Mouse (Mus musculus): ENCODE results near the gene Palmd.

DNA sequence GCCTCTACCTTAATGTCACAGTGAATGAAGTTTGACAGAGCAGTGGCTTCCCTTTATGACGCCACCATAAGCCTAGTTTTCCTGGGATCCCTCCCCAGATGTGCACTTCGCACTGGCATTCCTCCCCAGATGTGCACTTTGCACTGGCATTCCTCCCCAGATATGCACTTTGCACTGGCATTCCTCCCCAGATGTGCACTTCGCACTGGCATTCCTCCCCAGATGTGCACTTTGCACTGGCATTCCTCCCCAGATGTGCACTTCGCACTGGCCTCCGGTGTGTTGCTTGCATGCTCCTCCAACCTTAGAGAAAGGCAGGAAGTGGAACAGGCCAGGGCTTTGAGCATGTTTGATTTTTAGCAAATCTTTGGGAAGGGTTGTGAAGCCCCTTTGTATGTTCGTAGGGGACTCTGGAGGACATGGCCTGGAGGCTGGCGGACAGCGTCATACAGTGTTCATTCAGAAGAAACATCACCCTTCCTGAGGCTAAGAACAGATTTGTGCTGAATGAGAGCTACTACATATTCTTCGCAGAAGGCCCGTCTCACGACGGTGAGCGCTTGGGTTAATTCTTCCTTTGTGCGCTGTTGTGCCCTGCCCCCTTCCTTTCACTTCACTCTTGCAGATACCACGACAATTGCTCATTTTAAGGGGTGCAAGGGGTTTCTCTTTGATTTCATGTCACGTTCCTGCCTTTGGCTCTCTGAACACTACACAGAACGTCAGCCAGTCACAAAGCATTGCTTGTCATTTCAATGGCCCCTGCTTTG, 77.2 kb downstream of the Palmd start:
- no peak for TF ChIP-seq CTCF (IDR thresholded peaks at IDR 0.05)
- no peak for TF ChIP-seq POLR2A (IDR thresholded peaks at IDR 0.05; ENCODE audit: insufficient read depth, low read depth, low read length)
- TF ChIP-seq EP300 (IDR thresholded peaks at IDR 0.05; ENCODE audit: insufficient read depth, low read depth, low read length) = no peak

Data from heart, adult 2 months (tissue).